Mouse (Mus musculus) adrenal gland, adult (tissue): Measurements from ENCODE around the gene Ptges3.
"Not testable (repeated sequence)": the region's sequence is repeated elsewhere in the genome, so short reads cannot be mapped to it uniquely, and the experiment has no call there.

Experiments used
- DNase-seq, 2 experiments: peaks; one replicate each; pipeline ENCODE4 v3.0.0; 2022 to 2023; ENCODE audit warnings: low spot score in 1 of 2; ENCODE audit not compliant: inconsistent age in 2 of 2

Gene Ptges3

DNA sequence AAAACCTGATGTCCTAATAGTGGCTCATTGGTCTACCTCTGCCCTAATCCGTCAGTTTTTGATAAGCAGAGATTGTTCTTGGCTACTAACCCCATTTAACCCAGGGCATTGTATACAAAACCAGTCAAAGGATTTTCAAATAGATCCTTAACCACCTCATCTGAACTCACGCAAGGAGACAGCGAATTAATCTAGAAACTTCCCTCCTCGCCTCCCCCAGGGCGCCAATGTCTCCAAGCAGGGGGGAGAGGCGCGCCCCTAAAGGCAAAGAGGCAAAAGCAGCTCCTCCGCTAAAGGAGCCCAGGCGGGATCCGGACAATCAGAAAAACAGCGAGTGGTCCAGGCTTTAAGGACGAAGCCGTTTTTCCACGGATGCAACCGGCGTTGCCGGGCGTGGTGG lies 570 bp upstream of the Ptges3 start:
- DNase-seq: no peak

- DNase-seq: peak in 1 of 2 experiments; percentile 65
Measured at GRCm38 (mm10) chr10:128059207-128059981, 640 bp downstream of the Ptges3 start.

GRCm38 (mm10) chr10:128061109-128061508 lies 2.4 kb downstream of the Ptges3 start:
- no peak for DNase-seq

DNA sequence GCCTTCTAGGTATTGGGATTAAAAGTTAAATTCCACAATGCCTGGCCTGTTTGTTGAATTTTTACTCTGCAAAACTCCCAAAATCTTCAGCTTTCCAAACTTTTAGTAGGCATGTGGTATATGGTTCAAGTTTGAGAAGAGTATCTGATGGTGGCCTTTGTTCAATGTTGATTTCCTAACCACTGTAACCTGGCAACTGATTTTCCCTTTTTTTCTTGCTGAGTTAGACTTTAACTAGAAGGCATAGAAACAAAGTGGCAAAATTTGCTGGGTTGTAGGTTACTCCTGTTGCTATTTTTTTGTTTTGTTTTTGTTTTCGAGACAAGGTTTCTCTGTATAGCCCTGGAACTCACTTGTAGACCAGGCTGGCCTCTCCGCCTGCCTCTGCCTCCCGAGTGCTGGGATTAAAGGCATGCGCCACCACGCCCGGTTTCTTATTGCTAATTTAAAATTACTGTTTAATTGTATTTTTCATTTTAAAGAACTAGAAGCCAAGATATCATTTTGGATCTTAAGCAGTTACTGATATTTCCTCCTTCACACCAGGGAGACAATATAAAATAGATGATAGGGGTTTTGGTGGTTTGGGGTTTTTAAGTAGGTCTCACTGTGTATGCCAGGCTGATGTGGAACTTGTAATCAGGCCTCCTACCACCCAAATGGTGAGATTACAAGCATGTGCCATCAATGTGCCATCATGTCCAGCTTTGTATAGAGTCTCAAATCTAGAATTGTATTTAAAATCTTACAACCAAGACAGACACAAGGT lies 3.7 kb downstream of the Ptges3 start:
- DNase-seq: no peak

DNA sequence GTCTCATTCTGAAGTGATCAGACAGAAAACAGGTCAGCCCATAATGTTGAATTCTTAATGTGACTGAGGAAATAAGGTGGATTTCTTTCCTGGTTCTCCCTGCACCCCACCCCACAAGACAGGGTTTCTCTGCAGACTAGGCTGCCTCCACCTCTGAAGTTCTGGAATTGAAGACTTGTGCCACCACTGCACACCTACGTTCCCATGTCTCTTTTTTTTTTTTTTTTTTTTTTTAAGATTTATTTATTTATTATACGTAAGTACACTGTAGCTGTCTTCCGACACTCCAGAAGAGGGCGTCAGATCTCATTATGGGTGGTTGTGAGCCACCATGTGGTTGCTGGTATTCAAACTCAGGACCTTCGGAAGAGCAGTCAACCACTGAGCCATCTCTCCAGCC lies 7.3 kb downstream of the Ptges3 start:
- no peak for DNase-seq

DNA sequence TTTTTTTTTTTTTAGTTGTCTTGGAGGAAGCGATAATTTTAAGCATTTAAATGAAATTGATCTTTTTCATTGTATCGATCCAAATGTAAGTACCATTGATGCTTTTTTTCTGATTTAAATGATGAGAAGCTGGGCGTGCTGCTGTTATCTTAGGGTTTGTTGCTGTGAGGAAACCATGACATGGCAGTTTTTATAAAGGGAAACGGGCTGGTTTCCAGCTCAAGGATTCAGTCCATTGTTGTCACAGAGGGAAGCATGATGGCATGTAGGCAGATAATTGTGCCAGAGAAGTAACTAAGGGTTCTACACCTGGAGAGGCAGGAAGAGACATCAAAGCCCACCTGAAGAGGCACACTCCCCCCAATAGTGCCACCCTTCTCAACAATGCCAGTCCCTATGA lies 10.4 kb downstream of the Ptges3 start:
- DNase-seq: no peak

DNA sequence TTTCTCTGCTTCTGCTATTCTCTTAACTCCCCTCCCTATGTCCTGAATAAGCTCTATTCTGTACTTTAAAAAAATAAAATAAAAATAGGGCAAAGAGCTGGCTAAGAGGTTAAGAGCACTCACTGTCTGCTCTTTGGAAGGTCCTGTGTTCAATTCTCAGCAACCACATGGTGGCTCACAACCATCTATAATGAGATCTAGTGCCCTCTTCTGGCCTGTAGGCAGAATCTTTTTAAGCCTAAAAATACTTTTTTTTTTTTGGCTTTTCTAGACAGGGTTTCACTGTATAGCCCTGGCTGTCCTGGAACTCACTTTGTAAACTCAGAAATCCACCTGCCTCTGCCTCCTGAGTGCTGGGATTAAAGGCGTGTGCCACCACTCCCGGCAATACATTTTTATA lies 11.7 kb downstream of the Ptges3 start:
- not testable (repeated sequence) for DNase-seq

GRCm38 (mm10) chr10:128078269-128078668 lies 19.5 kb downstream of the Ptges3 start:
- not testable (repeated sequence) for DNase-seq

- peak in 1 of 2 experiments; percentile 66 for DNase-seq
Measured at GRCm38 (mm10) chr10:128080496-128080895, 21.7 kb downstream of the Ptges3 start.

- no peak for DNase-seq
Measured at GRCm38 (mm10) chr10:128081807-128082476, 23.2 kb downstream of the Ptges3 start.

GRCm38 (mm10) chr10:128082477-128082808 lies 23.7 kb downstream of the Ptges3 start:
- DNase-seq: no peak

GRCm38 (mm10) chr10:128082880-128083421 lies 24.2 kb downstream of the Ptges3 start, which contains the start of gene Atp5b:
Atp5b (plus strand) TSS chr10:128083273.
- peak; percentile 97 to 100 for DNase-seq

- peak in 1 of 2 experiments; percentile 53 for DNase-seq
Measured at GRCm38 (mm10) chr10:128083688-128084087, 24.9 kb downstream of the Ptges3 start.

- peak in 1 of 2 experiments; percentile 19 for DNase-seq
Measured at GRCm38 (mm10) chr10:128084160-128084559, 25.4 kb downstream of the Ptges3 start.

DNA sequence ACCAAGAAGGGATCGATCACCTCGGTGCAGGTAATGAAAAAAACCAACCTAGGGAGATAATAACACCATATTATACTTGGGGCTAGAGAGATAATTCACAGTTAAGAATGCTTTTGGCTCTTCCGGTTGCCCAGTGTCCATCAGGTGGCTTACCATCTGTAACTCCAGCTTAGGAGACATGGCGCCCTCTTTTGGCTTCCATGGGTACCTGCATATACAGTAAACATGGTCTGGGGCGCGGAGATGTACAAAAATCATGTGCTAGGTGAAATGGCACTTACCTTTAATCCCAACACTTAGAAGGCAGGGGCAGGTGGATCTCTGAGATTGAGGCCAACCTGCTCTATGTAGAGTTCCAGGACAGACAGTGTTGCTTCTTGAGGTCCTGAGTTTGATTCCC lies 27.6 kb downstream of the Ptges3 start:
- peak in 1 of 2 experiments; percentile 63 for DNase-seq

DNA sequence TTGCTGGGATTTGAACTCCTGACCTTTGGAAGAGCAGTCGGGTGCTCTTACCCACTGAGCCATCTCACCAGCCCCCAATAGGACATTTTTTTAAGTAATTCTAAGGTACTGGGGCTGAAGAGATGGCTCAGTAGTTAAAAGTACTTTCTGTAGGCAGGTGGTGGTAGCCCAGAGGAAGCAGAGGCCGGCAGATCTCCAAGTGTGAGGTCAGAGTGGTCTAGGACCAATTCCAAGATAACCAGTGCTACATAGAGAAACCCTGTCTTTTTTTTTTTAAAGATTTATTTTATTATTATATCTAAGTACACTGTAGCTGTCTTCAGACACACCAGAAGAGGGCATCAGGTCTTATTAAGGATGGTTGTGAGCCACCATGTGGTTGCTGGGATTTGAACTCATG lies 28.5 kb downstream of the Ptges3 start:
- not testable (repeated sequence) for DNase-seq

- no peak for DNase-seq
Measured at GRCm38 (mm10) chr10:128088181-128088580, 29.4 kb downstream of the Ptges3 start.

DNA sequence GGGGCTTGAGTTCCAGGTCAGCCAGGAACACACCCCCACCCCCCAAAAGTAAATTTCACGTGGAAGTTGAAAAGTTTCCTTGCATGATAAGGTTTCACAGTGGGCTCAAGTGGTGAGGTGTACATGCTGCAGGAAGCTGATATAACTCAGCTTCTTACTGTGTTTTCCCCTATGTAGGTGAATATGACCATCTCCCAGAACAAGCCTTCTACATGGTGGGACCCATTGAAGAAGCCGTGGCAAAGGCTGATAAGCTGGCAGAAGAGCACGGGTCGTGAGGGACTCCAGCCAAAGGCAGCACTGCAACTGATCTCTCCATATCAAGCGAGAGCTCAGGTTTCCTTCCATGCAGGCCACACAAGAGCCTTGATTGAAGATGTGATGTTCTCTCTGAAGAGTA lies 31.1 kb downstream of the Ptges3 start:
- no peak for DNase-seq

- peak; percentile 91 to 97 for DNase-seq
Measured at GRCm38 (mm10) chr10:128090651-128091563, 32.2 kb downstream of the Ptges3 start.
